Mouse (Mus musculus) midbrain, embryonic 16.5 days (tissue): ENCODE measurements around the gene Xkrx. TPM values are rescaled to one million over a fixed set of nuclear protein-coding genes. Genes with fewer than 3 reads are reported as not detected.

ENCODE experiments used
- ATAC-seq: fragments of 200-750 bp; cut with Nextera tagmentation; 2 replicates; pipeline ENCODE4 v1.8.0; 2017; ENCODE audit warnings: moderate TSS enrichment
- H3K27ac ChIP-seq: fragments of 300-500 bp; sonication (generic); 2 replicates; pipeline ENCODE4 v1.5.1; 2014; ENCODE audit warnings: mild to moderate bottlenecking, low read length, mixed read lengths
- H3K27me3 ChIP-seq: fragments of 300-500 bp; sonication (generic); 2 replicates; pipeline ENCODE4 v1.6.1; 2014; ENCODE audit warnings: low read depth, low read length, mixed read lengths; ENCODE audit not compliant: control insufficient read depth, insufficient read depth
- H3K36me3 ChIP-seq: fragments of 300-500 bp; sonication (generic); 2 replicates; pipeline ENCODE4 v1.6.1; 2014; ENCODE audit warnings: mild to moderate bottlenecking, low read length, moderate library complexity, mixed read lengths; ENCODE audit not compliant: control insufficient read depth, insufficient read depth
- H3K4me1 ChIP-seq: fragments of 300-500 bp; sonication (generic); 2 replicates; pipeline ENCODE4 v1.6.1; 2014; ENCODE audit warnings: mild to moderate bottlenecking, low read length, mixed read lengths; ENCODE audit not compliant: control insufficient read depth, insufficient read depth
- H3K4me2 ChIP-seq: fragments of 300-500 bp; sonication (generic); 2 replicates; pipeline ENCODE4 v1.6.1; 2014; ENCODE audit warnings: mild to moderate bottlenecking, low read length, mixed read lengths
- H3K4me3 ChIP-seq: fragments of 300-500 bp; sonication (generic); 2 replicates; pipeline ENCODE4 v1.5.1; 2014; ENCODE audit warnings: low read depth, mild to moderate bottlenecking, low read length, moderate library complexity, mixed read lengths
- H3K9ac ChIP-seq: fragments of 300-500 bp; sonication (generic); 2 replicates; pipeline ENCODE4 v1.6.1; 2014; ENCODE audit warnings: low read depth, low read length, mixed read lengths
- H3K9me3 ChIP-seq: fragments of 300-500 bp; sonication (generic); replicated peaks from 2 replicates; pipeline ENCODE4 v1.6.1; 2014; ENCODE audit warnings: mild to moderate bottlenecking, low read length, mixed read lengths; ENCODE audit not compliant: control insufficient read depth, poor library complexity, severe bottlenecking
- WGBS: fragments of 180-500 bp; shearing (Covaris S2); extraction: QIAGEN DNeasy Blood & Tissue Kit; methylation state at CpG from one replicate; pipeline ENCODE4 v1.1.7; 2014; 5-methylcytosine and 5-hydroxymethylcytosine counted together
- polyA plus RNA-seq: library from polyadenylated mRNA; unstranded; fragments of >200 nt; fragmentation: Nextera tagmentation; extraction: Ambion mirVana; gene quantifications from 2 replicates; pipeline ENCODE4 v1.2.1, GENCODE M21; 2015

The Xkrx gene
- polyA plus RNA-seq, 1 experiment from 2014 or later, result 1.7 TPM

DNA sequence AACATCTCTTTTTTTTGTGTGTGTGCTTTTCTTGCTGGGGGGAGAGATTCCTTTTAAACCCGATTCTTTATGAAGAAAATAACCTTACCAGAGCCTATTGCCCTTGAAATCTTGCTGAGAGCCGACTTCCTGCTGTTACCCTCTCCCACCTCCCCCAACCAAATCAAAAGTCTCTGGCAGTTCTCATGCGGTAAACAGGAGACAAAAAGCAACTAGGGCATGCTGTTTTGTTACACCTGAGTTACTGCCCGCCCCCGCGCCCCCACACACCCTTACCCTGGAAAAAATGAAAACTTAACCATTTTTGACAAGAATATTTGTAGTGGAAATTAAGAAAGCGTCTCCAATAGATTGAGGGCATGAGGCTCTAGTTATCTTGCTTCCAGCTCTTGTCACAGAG lies 3.7 kb downstream of the Xkrx start:
- Histone ChIP-seq H3K27ac (no peak overlapping the region), H3K9me3 (no peaks in the 10 kb centered on the region), H3K4me3 (no peak overlapping the region), H3K9ac (no peak overlapping the region), H3K36me3 (no peaks in the 10 kb centered on the region), H3K4me1 (no peaks in the 10 kb centered on the region), H3K27me3 (no peaks in the 10 kb centered on the region; the same call in 1 of the 2 replicates), H3K4me2 (no peak overlapping the region)
- ATAC-seq, result no peak
- WGBS, result 44% methylated on average over 7 of the region's 7 CpGs

DNA sequence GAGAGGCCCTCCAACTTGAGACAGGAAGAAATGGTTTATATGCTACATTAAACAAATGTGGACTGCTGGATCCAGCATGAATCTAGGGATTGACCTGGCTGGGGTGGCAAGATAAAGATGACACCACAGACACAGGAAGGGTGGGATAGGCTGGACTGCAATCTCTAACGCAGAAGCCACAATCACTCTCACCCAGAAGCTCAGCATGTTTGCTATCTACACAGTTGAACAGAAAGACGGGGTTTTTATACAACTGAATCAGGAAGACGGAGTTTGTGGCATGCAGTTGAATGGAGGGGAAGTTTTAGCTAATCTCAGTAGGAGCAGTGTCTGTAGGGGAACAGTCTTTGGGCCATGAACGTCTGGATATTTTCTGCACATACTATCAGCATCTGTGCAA lies 19.9 kb downstream of the Xkrx start:
- no peaks in the 10 kb centered on the region for H3K4me1 ChIP-seq
- H3K9me3 ChIP-seq, result no peaks in the 10 kb centered on the region
- no peak for ATAC-seq
- H3K4me3 ChIP-seq, result no peak overlapping the region
- H3K27me3 ChIP-seq, result no peaks in the 10 kb centered on the region; the same call in none of the 2 replicates
- no peak overlapping the region for H3K4me2 ChIP-seq
- H3K9ac ChIP-seq, result no peak overlapping the region
- no peaks in the 10 kb centered on the region for H3K36me3 ChIP-seq
- 84% methylated on average over 4 of the region's 4 CpGs for WGBS
- H3K27ac ChIP-seq, result no peak overlapping the region

- WGBS, result 96% methylated on average over 1 of the region's 1 CpGs
- no peak for ATAC-seq
- H3K9ac ChIP-seq, result no peak overlapping the region
These were observed 20.3 kb downstream of the Xkrx start for GRCm38 (mm10) chrX:134141551-134141950.

DNA sequence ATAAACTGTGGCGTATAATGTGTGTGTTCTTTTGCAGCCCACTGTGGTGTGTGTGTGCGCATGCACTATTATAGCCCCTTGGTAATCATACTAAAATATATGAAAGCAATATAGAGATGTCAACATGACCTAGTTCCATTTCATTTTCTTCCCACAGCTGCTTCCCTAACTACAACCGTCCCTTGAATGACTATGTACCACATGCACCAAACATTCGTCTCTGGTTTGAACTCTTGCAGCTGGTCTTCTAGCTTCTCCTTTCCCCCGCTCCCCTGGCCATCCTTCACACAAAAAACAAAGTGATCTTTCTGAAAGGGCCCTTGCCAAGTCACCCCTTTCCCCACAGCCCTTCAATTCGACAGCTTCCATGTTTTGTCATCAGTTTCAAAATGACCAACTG lies 21.9 kb downstream of the Xkrx start:
- H3K4me1 ChIP-seq, result no peaks in the 10 kb centered on the region
- H3K9me3 ChIP-seq, result no peaks in the 10 kb centered on the region
- H3K9ac ChIP-seq, result no peak overlapping the region
- H3K36me3 ChIP-seq, result no peaks in the 10 kb centered on the region
- no peak overlapping the region for H3K4me2 ChIP-seq
- WGBS, result 77% methylated on average over 6 of the region's 6 CpGs
- no peaks in the 10 kb centered on the region; the same call in none of the 2 replicates for H3K27me3 ChIP-seq
- no peak overlapping the region for H3K27ac ChIP-seq
- ATAC-seq, result no peak
- H3K4me3 ChIP-seq, result no peak overlapping the region

More at GRCm38 (mm10) chrX:134141551-134141950, 20.3 kb downstream of the Xkrx start:
- H3K4me1 ChIP-seq, result no peaks in the 10 kb centered on the region
- H3K4me3 ChIP-seq, result no peak overlapping the region
- no peaks in the 10 kb centered on the region; the same call in none of the 2 replicates for H3K27me3 ChIP-seq
- no peak overlapping the region for H3K27ac ChIP-seq
- H3K4me2 ChIP-seq, result no peak overlapping the region
- H3K9me3 ChIP-seq, result no peaks in the 10 kb centered on the region
- H3K36me3 ChIP-seq, result no peaks in the 10 kb centered on the region

GRCm38 (mm10) chrX:134133821-134134220 lies 28.1 kb downstream of the Xkrx start:
- Histone ChIP-seq H3K36me3 (no peaks in the 10 kb centered on the region), H3K9me3 (no peaks in the 10 kb centered on the region), H3K4me1 (no peaks in the 10 kb centered on the region), H3K4me3 (no peak overlapping the region), H3K4me2 (no peak overlapping the region), H3K27me3 (no peaks in the 10 kb centered on the region; the same call in none of the 2 replicates), H3K9ac (no peak overlapping the region), H3K27ac (no peak overlapping the region)
- WGBS, result 48% methylated on average over 3 of the region's 3 CpGs
- no peak for ATAC-seq

GRCm38 (mm10) chrX:134132295-134132694 lies 29.6 kb downstream of the Xkrx start:
- no peak for ATAC-seq
- WGBS, result 29% methylated on average over 5 of the region's 5 CpGs

DNA sequence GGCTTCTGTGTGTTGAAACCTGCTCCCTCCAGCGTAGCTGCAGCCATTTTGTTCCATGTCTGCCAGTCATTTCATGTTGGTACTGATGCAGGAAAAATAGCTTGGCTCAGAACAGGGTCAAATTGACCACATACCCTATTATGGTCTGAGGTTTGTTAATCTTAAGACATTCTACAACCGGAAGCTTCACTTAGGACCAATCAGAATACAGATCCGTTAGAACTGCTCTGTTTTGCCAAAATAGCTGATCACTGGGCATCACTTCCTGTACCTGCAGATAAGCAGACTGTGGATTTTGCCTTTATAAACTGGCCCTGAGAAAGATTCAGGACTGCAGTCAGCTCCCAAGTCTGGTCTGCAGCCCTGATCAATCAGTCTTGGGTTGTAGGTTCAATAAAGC lies 33.3 kb downstream of the Xkrx start:
- H3K27me3 ChIP-seq, result no peaks in the 10 kb centered on the region
- H3K9me3 ChIP-seq, result no peaks in the 10 kb centered on the region
- WGBS, result 80% methylated on average over 3 of the region's 3 CpGs
- H3K27ac ChIP-seq, result no peak overlapping the region
- H3K4me1 ChIP-seq, result no peaks in the 10 kb centered on the region
- ATAC-seq, result no peak
- H3K4me2 ChIP-seq, result no peak overlapping the region
- no peak overlapping the region for H3K4me3 ChIP-seq
- H3K9ac ChIP-seq, result no peak overlapping the region
- no peaks in the 10 kb centered on the region for H3K36me3 ChIP-seq

More at GRCm38 (mm10) chrX:134132295-134132694, 29.6 kb downstream of the Xkrx start:
- no peak overlapping the region for H3K4me2 ChIP-seq
- no peaks in the 10 kb centered on the region for H3K9me3 ChIP-seq
- no peaks in the 10 kb centered on the region for H3K4me1 ChIP-seq
- H3K4me3 ChIP-seq, result no peak overlapping the region
- no peaks in the 10 kb centered on the region for H3K36me3 ChIP-seq
- H3K27me3 ChIP-seq, result no peaks in the 10 kb centered on the region; the same call in 1 of the 2 replicates
- H3K27ac ChIP-seq, result no peak overlapping the region
- no peak overlapping the region for H3K9ac ChIP-seq

GRCm38 (mm10) chrX:134116417-134116816 lies 45.5 kb downstream of the Xkrx start:
- H3K27me3 ChIP-seq, result no peaks in the 10 kb centered on the region
- no peak overlapping the region for H3K27ac ChIP-seq
- no peak overlapping the region for H3K9ac ChIP-seq
- no peak overlapping the region for H3K4me2 ChIP-seq
- no peaks in the 10 kb centered on the region for H3K4me1 ChIP-seq
- no peak for ATAC-seq
- no peaks in the 10 kb centered on the region for H3K36me3 ChIP-seq
- 76% methylated on average over 3 of the region's 3 CpGs for WGBS
- no peaks in the 10 kb centered on the region for H3K9me3 ChIP-seq
- H3K4me3 ChIP-seq, result no peak overlapping the region

DNA sequence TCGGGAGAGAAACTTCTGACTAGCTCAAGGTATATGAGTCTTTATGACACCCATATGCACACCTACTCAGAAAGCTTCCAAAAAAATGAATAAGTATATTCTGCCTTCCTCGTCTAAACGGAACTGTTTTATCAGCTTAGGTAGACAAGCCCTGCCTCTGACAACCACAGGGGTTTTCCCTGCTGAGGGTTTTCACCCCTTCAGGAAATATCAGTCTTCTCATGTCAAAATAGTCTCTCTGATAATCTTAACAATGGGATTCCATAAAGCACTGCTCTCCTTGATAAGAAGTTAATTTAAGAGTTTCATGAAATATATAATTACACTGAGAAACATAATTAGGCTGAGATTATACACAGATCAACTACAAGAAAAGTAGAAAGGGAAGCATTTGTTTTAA lies 50.1 kb downstream of the Xkrx start:
- ATAC-seq, result no peak
- no peak overlapping the region for H3K27ac ChIP-seq
- H3K4me1 ChIP-seq, result no peaks in the 10 kb centered on the region
- no peaks in the 10 kb centered on the region for H3K9me3 ChIP-seq
- no peaks in the 10 kb centered on the region for H3K27me3 ChIP-seq
- 88% methylated on average over 3 of the region's 3 CpGs for WGBS
- no peaks in the 10 kb centered on the region for H3K36me3 ChIP-seq
- no peak overlapping the region for H3K4me2 ChIP-seq
- no peak overlapping the region for H3K9ac ChIP-seq
- no peak overlapping the region for H3K4me3 ChIP-seq
